Mouse (Mus musculus): Measurements from ENCODE around the gene Mettl8. TPM values are rescaled to one million over a fixed set of nuclear protein-coding genes. Genes with fewer than 3 reads are reported as not detected.

Gene Mettl8
- polyA plus RNA-seq (2016; fragmentation: Nextera tagmentation; extraction: Ambion mirVana), result 17.9 and 20.0 TPM in 2 replicates

DNA sequence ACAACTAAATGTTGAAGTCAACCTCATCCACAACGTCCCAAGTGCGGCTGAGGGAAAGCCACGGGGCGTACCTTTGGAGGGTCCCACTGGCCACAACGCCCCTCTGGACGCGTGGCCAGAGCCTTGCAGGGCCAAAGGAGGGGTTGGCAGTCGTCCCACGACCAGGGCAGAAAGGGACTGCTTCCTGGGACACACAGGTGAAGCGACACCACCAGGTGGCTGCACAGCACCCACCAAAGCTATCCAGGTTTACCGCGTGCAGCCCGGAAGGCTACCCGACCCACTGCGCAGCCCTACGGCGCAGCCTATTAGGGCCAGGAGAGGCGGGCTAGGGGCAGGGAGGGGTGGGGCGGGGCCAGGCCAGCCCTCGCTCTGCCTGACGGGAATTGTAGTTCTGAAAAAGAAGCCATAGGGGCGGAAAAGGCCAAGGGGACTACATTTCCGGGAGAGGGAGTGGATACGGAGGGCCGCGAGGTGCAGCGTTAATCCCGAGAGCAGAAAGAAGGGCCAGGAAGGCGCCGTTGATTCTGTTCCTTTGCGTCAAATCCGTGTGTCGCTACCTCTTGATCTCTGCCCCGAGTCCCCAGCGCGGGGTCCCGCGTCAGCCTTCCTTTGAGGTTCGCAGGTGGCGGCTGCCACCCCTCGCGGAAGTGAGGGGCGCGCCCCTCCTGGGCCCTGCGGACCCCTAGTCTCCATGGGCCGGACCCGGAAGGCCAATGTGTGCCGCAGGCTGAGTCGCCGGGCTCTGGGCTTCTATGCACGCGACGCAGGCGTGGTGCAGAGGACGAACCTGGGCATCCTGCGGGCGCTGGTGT lies at the start of gene Mettl8, which contains the start of gene Dcaf17:
TSS of gene Mettl8 (minus strand) at position 284 of the 815 bp plus-strand sequence.
TSS of gene Dcaf17 (plus strand) at position 29 of the 815 bp plus-strand sequence.
- Histone ChIP-seq H3K9ac (peak within 1 kb of the TSS; percentile 78), H3K27ac (peak within 1 kb of the TSS; percentile 92), H3K9me3 (no peaks in the 10 kb centered on the region), H3K4me1 (0 out of 2 replicates have a peak, but pooled peaks cover 5% of the 10 kb centered on the region), H3K36me3 (peaks cover 6% of the 10 kb centered on the region), H3K4me2 (replicated peaks) (peak within 1 kb of the TSS; percentile 60), H3K4me3 (peak within 1 kb of the TSS; percentile 69), H3K27me3 (no peaks in the 10 kb centered on the region)
- under 1% methylated on average over 57 of the region's 57 CpGs for WGBS
- ATAC-seq (ENCODE audit: insufficient number of reproducible peaks, insufficient read depth, low FRiP score, low TSS enrichment), result peak; percentile 97

DNA sequence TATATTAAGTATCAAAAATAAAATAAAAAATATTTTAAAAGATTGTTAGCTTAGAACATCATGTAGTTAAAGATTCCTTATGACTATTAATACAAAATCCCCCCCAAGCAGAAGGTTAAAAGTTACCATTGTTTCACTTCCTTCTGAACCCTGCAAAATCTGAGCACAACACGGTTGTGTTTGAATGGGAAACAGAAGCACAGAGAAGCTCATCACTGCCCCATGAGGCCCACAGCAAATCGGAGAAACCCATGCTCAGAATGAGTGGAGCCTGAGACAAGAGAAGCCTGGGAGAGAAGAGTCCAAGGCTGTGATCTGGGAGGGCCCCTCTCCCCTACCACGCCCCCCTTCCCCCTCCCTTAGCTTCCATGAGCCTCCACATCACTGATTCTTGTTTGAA lies 49.3 kb upstream of the Mettl8 start:
- WGBS, result 69% methylated on average over 3 of the region's 3 CpGs
- Histone ChIP-seq H3K27ac (no peak overlapping the region), H3K4me3 (no peak overlapping the region), H3K27me3 (no peaks in the 10 kb centered on the region), H3K9ac (no peak overlapping the region), H3K9me3 (no peaks in the 10 kb centered on the region), H3K36me3 (no peaks in the 10 kb centered on the region), H3K4me1 (no peaks in the 10 kb centered on the region), H3K4me2 (replicated peaks) (no peak overlapping the region)
- ATAC-seq (ENCODE audit: insufficient number of reproducible peaks, insufficient read depth, low FRiP score, low TSS enrichment), result no peak

DNA sequence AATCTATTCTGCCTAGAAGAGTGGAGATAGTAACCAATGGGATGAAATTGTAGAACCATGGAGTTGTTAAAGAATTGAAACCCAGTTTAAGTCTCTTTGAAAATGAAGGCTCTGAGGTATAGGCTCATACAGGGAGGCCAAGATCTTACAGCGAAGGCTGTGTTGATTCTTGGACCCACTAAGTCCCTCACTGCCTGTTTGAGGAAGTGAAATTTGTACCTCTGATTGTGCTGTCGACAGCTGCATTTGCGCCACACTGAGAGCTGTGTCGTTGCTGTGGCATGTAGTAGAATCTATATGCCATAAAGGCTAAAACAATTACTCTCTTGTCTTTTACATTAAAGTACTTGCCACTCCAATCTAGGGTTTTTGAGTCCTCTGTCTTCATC lies 47.9 kb upstream of the Mettl8 start:
- Histone ChIP-seq H3K9me3 (no peaks in the 10 kb centered on the region), H3K36me3 (no peaks in the 10 kb centered on the region), H3K4me1 (no peaks in the 10 kb centered on the region), H3K4me3 (no peak overlapping the region), H3K9ac (no peak overlapping the region), H3K27ac (no peak overlapping the region), H3K4me2 (replicated peaks) (no peak overlapping the region), H3K27me3 (no peaks in the 10 kb centered on the region)
- 85% methylated on average over 4 of the region's 4 CpGs for WGBS
- ATAC-seq (ENCODE audit: insufficient number of reproducible peaks, insufficient read depth, low FRiP score, low TSS enrichment), result no peak

DNA sequence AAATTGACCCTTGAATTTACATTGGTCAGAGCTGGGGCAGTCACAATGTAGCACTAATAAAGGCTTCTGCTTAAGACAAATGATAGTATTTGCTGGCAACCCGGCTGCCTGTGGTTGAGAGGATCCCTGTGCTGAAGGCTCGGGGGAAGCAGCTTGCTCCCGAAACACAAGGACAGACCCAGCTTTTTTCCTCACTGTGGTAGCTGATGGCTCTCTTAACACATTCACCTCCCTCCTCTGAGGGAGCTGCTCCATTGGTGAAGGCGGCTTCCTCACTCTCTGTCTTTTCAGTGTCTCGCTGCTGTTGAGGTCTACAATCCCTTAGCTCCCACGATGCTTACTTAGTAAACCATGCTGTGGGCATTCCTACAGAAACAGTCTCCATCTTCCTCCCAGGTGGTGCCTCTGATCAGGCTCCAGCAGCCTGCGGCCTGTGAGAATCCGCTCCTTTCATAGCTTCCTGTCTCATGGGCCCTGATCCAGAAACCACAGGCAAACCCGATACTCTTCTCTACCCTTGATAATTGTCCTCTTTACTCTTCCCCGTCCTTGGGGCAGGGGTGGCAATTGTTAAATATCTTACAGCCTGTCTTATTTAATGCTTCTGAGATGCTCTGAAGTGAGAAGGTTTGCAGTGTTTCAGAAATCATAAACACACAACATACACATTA lies 47.4 kb upstream of the Mettl8 start:
- Histone ChIP-seq H3K4me3 (no peak overlapping the region), H3K36me3 (no peaks in the 10 kb centered on the region), H3K27me3 (no peaks in the 10 kb centered on the region), H3K4me1 (no peaks in the 10 kb centered on the region), H3K27ac (no peak overlapping the region), H3K4me2 (replicated peaks) (no peak overlapping the region), H3K9me3 (no peaks in the 10 kb centered on the region), H3K9ac (no peak overlapping the region)
- WGBS, result 70% methylated on average over 10 of the region's 10 CpGs
- ATAC-seq (ENCODE audit: insufficient number of reproducible peaks, insufficient read depth, low FRiP score, low TSS enrichment), result no peak

- H3K27me3 ChIP-seq, result no peaks in the 10 kb centered on the region
Observed at GRCm38 (mm10) chr2:71096170-71096569, 40.8 kb upstream of the Mettl8 start.

GRCm38 (mm10) chr2:71090660-71091445 lies 35.5 kb upstream of the Mettl8 start:
- Histone ChIP-seq H3K9me3 (no peaks in the 10 kb centered on the region), H3K4me3 (no peak overlapping the region), H3K4me1 (no peaks in the 10 kb centered on the region), H3K27me3 (no peaks in the 10 kb centered on the region), H3K36me3 (peaks cover 22% of the 10 kb centered on the region), H3K27ac (no peak overlapping the region), H3K4me2 (replicated peaks) (no peak overlapping the region), H3K9ac (no peak overlapping the region)
- 77% methylated on average over 4 of the region's 4 CpGs for WGBS
- no peak for ATAC-seq (ENCODE audit: insufficient number of reproducible peaks, insufficient read depth, low FRiP score, low TSS enrichment)

More at GRCm38 (mm10) chr2:71096170-71096569, 40.8 kb upstream of the Mettl8 start:
- Histone ChIP-seq H3K36me3 (peaks cover 10% of the 10 kb centered on the region; the same call in 1 of the 2 replicates), H3K4me1 (no peaks in the 10 kb centered on the region), H3K4me3 (no peak overlapping the region), H3K27ac (no peak overlapping the region), H3K4me2 (replicated peaks) (no peak overlapping the region), H3K9ac (no peak overlapping the region), H3K9me3 (no peaks in the 10 kb centered on the region)
- 84% methylated on average over 7 of the region's 7 CpGs for WGBS
- no peak for ATAC-seq (ENCODE audit: insufficient number of reproducible peaks, insufficient read depth, low FRiP score, low TSS enrichment)

- Histone ChIP-seq H3K4me2 (replicated peaks) (no peak overlapping the region), H3K27me3 (no peaks in the 10 kb centered on the region), H3K36me3 (peaks cover 22% of the 10 kb centered on the region), H3K9me3 (no peaks in the 10 kb centered on the region), H3K4me3 (no peak overlapping the region), H3K9ac (no peak overlapping the region), H3K4me1 (no peaks in the 10 kb centered on the region), H3K27ac (no peak overlapping the region)
- no peak for ATAC-seq (ENCODE audit: insufficient number of reproducible peaks, insufficient read depth, low FRiP score, low TSS enrichment)
- 54% methylated on average over 3 of the region's 3 CpGs for WGBS
Observed at GRCm38 (mm10) chr2:71089766-71090165, 34.4 kb upstream of the Mettl8 start.

DNA sequence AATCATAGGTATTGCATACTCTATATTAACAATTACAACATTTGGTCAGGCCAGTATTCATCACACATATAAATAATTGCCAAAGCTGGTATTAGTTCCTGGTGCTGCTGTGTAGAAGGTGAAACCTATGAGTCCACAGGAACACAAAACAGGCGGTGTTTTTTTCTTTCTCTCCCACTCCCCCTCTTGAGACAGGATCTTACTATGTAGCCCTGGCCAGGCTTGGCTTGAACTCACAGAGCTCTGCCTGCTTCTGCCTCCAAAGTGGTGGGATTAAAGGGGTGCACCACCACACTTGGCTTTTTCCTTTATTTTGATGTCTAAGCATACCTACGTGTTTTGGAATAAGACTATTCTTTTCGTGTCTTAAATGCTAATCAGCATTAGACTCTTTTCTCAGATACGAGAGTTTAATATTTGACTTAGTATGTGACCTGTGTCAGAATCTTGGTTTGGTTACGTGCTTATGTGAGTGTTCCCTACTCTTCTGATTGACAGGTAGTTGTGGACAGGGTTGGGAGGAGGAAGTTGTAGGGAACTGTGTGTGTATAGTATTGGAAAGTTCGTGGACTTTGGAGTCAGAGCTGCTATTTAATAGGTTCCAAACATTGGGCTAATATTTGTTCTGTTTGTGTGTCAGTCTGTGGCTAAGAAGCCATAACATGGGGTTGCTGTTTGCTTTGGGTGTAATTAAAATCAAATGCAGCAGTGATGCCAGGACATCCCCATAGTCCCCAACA lies 28.2 kb upstream of the Mettl8 start:
- 0 out of 2 replicates have a peak, but pooled peaks cover 9% of the 10 kb centered on the region for H3K36me3 ChIP-seq
- no peak overlapping the region for H3K27ac ChIP-seq
- no peak overlapping the region for H3K4me2 ChIP-seq (replicated peaks)
- WGBS, result 91% methylated on average over 6 of the region's 6 CpGs
- no peak for ATAC-seq (ENCODE audit: insufficient number of reproducible peaks, insufficient read depth, low FRiP score, low TSS enrichment)
- no peaks in the 10 kb centered on the region for H3K4me1 ChIP-seq
- no peak overlapping the region for H3K4me3 ChIP-seq
- H3K27me3 ChIP-seq, result no peaks in the 10 kb centered on the region
- no peak overlapping the region for H3K9ac ChIP-seq
- H3K9me3 ChIP-seq, result no peaks in the 10 kb centered on the region

- no peak for ATAC-seq (ENCODE audit: insufficient number of reproducible peaks, insufficient read depth, low FRiP score, low TSS enrichment)
- Histone ChIP-seq H3K9ac (no peak overlapping the region), H3K9me3 (no peaks in the 10 kb centered on the region), H3K36me3 (0 out of 2 replicates have a peak, but pooled peaks cover 9% of the 10 kb centered on the region), H3K4me1 (no peaks in the 10 kb centered on the region), H3K4me3 (no peak overlapping the region), H3K4me2 (replicated peaks) (no peak overlapping the region), H3K27ac (no peak overlapping the region), H3K27me3 (no peaks in the 10 kb centered on the region)
- 63% methylated on average over 7 of the region's 7 CpGs for WGBS
Observed at GRCm38 (mm10) chr2:71082416-71082815, 27.0 kb upstream of the Mettl8 start.

DNA sequence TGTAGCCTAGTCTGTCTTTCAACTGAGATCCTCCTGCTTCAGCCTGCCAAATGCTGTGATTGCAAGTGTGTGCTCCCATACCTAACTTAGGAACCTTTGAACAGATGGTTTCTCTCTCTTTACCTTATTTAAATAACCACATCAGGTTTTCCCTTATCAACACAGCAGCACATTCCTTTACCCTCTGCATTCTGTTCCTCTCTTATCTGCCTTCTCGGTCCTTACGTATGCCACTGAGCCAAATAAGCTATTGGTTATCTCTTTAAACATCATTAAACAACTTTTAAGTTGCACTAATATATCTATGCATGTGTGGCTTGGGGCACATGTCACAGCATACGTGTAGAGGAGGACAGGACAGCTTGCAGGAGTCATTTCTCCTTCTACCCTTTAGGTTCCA lies 18.4 kb upstream of the Mettl8 start:
- Histone ChIP-seq H3K27me3 (no peaks in the 10 kb centered on the region), H3K36me3 (no peaks in the 10 kb centered on the region), H3K4me3 (no peak overlapping the region), H3K4me2 (replicated peaks) (no peak overlapping the region), H3K9ac (no peak overlapping the region), H3K4me1 (no peaks in the 10 kb centered on the region), H3K9me3 (no peaks in the 10 kb centered on the region), H3K27ac (no peak overlapping the region)
- WGBS, result 93% methylated on average over 3 of the region's 3 CpGs
- ATAC-seq (ENCODE audit: insufficient number of reproducible peaks, insufficient read depth, low FRiP score, low TSS enrichment), result no peak

DNA sequence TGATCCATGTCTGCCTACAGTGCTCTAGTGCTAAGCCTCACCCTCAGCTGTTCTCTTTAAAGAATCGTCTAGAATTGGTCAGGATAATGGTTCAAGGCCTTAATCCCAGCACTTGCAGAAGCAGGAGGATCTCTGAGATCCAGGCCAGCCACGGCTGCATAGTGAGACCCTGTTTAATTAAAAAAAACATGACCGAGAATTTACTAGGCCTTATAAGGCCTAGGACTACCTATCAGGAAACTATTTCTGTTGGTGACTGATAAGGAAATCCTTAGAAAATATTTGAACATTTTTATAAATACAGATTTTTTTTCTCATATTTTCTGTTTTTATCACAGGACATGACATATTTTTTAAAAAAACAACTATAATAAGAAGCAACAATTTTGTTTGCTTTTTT lies 17.9 kb upstream of the Mettl8 start:
- Histone ChIP-seq H3K9ac (no peak overlapping the region), H3K27ac (no peak overlapping the region), H3K27me3 (no peaks in the 10 kb centered on the region), H3K9me3 (no peaks in the 10 kb centered on the region), H3K4me1 (no peaks in the 10 kb centered on the region), H3K4me3 (no peak overlapping the region), H3K4me2 (replicated peaks) (no peak overlapping the region), H3K36me3 (no peaks in the 10 kb centered on the region)
- 86% methylated on average over 3 of the region's 3 CpGs for WGBS
- no peak for ATAC-seq (ENCODE audit: insufficient number of reproducible peaks, insufficient read depth, low FRiP score, low TSS enrichment)
